Mouse (Mus musculus): ENCODE results near the gene Dnah2. TPM values are rescaled to one million over a fixed set of nuclear protein-coding genes. Genes with fewer than 3 reads are reported as not detected.
"Not testable (repeated sequence)": the region's sequence is repeated elsewhere in the genome, so short reads cannot be mapped to it uniquely, and the experiment has no call there.

Dnah2 gene
- total RNA-seq, 1 experiment from 2014 or later, result not detected

- ATAC-seq (replicated peaks; ENCODE audit: low read depth, poor library complexity, severe bottlenecking), result no peak
Measured at GRCm38 (mm10) chr11:69399201-69400082, 149.5 kb downstream of the Dnah2 start.

GRCm38 (mm10) chr11:69398486-69399200, 150.3 kb downstream of the Dnah2 start:
- ATAC-seq (replicated peaks; ENCODE audit: low read depth, poor library complexity, severe bottlenecking), result no peak

GRCm38 (mm10) chr11:69398059-69398458, 150.9 kb downstream of the Dnah2 start, which contains the start of gene Tmem88:
Gene Tmem88, minus strand, starts transcription at chr11:69398234.
- ATAC-seq (replicated peaks; ENCODE audit: low read depth, poor library complexity, severe bottlenecking), result no peak

GRCm38 (mm10) chr11:69397581-69398057, 151.3 kb downstream of the Dnah2 start:
- no peak for ATAC-seq (replicated peaks; ENCODE audit: low read depth, poor library complexity, severe bottlenecking)

GRCm38 (mm10) chr11:69396772-69397171, 152.1 kb downstream of the Dnah2 start:
- ATAC-seq (replicated peaks; ENCODE audit: low read depth, poor library complexity, severe bottlenecking), result peak; percentile 20

GRCm38 (mm10) chr11:69395634-69396373, 153.1 kb downstream of the Dnah2 start:
- ATAC-seq (replicated peaks; ENCODE audit: low read depth, poor library complexity, severe bottlenecking), result peak; percentile 80

GRCm38 (mm10) chr11:69395235-69395633, 153.7 kb downstream of the Dnah2 start, which contains the start of the genes Naa38 and Cyb5d1:
Gene Naa38, plus strand, starts transcription at chr11:69395487.
Gene Cyb5d1, minus strand, starts transcription at chr11:69395631.
- peak; percentile 62 for ATAC-seq (replicated peaks; ENCODE audit: low read depth, poor library complexity, severe bottlenecking)

- ATAC-seq (replicated peaks; ENCODE audit: low read depth, poor library complexity, severe bottlenecking), result not testable (repeated sequence)
Measured at GRCm38 (mm10) chr11:69394591-69395167, 154.2 kb downstream of the Dnah2 start.

- ATAC-seq (replicated peaks; ENCODE audit: low read depth, poor library complexity, severe bottlenecking), result peak; percentile 58; the same call in 1 of the 2 replicates
Measured at GRCm38 (mm10) chr11:69390400-69391034, 158.4 kb downstream of the Dnah2 start.

- ATAC-seq (replicated peaks; ENCODE audit: low read depth, poor library complexity, severe bottlenecking), result no peak
Measured at GRCm38 (mm10) chr11:69389531-69390399, 159.1 kb downstream of the Dnah2 start.

- no peak for ATAC-seq (replicated peaks; ENCODE audit: low read depth, poor library complexity, severe bottlenecking)
Measured at GRCm38 (mm10) chr11:69388680-69389079, 160.2 kb downstream of the Dnah2 start.

GRCm38 (mm10) chr11:69386758-69387157, 162.2 kb downstream of the Dnah2 start:
- ATAC-seq (replicated peaks; ENCODE audit: low read depth, poor library complexity, severe bottlenecking), result no peak

- ATAC-seq (replicated peaks; ENCODE audit: low read depth, poor library complexity, severe bottlenecking), result no peak
Measured at GRCm38 (mm10) chr11:69384979-69385378, 163.9 kb downstream of the Dnah2 start.

- no peak for ATAC-seq (replicated peaks; ENCODE audit: low read depth, poor library complexity, severe bottlenecking)
Measured at GRCm38 (mm10) chr11:69382478-69383105, 166.3 kb downstream of the Dnah2 start.

GRCm38 (mm10) chr11:69381356-69381755, 167.6 kb downstream of the Dnah2 start:
- no peak for ATAC-seq (replicated peaks; ENCODE audit: low read depth, poor library complexity, severe bottlenecking)

- ATAC-seq (replicated peaks; ENCODE audit: low read depth, poor library complexity, severe bottlenecking), result peak; percentile 74; the same call in 1 of the 2 replicates
Measured at GRCm38 (mm10) chr11:69379600-69379999, 169.3 kb downstream of the Dnah2 start.

- ATAC-seq (replicated peaks; ENCODE audit: low read depth, poor library complexity, severe bottlenecking), result no peak
Measured at GRCm38 (mm10) chr11:69377766-69378165, 171.1 kb downstream of the Dnah2 start.

GRCm38 (mm10) chr11:69375646-69376045, 173.3 kb downstream of the Dnah2 start:
- ATAC-seq (replicated peaks; ENCODE audit: low read depth, poor library complexity, severe bottlenecking), result peak; percentile 33; the same call in 1 of the 2 replicates
